Mouse (Mus musculus): ENCODE data around the gene Madcam1. TPM values are rescaled to one million over a fixed set of nuclear protein-coding genes. Genes with fewer than 3 reads are reported as not detected.
A peak's percentile ranks its signal among the peaks of the same experiment; 100 is the strongest.

Gene Madcam1
- polyA plus RNA-seq, 1 experiment = 1.1 TPM

DNA sequence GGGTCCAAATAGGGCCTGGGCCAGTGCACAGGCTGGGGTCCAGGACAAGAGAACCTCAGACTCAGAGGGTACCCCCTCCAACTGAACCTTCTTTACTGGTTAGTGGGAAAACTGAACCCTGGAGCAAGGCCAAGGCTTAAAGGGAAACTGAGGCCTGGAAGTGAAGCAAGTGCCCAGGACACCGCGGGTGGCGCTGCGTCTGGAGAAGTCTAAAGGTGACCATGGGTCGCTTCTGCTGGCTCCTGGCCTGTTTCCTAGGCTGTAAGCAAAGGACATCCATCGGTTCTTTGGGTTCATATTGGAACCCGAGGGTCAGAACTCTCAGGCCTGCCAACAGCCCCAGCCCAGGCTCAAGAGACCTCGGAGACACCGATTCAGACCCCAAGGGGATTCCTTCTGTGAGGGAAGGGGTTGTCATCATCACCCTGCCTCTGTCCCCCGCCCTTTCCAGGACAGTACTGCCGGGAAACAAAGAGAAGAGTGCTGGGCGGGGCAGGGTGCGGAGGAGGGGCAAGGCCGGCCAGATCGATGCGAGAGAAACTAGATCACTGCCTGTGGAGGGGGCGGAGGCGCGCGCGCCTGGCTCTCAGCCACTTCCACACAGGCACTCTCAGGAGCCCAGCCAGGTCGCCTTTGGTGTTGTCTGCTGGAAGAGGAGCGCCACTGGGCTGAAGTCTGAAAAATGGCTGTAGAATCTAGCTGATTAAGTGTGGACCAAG is 25.7 kb upstream of the Madcam1 start:
- DNase-seq (ENCODE audit: low read depth) = peak; percentile 66

DNA sequence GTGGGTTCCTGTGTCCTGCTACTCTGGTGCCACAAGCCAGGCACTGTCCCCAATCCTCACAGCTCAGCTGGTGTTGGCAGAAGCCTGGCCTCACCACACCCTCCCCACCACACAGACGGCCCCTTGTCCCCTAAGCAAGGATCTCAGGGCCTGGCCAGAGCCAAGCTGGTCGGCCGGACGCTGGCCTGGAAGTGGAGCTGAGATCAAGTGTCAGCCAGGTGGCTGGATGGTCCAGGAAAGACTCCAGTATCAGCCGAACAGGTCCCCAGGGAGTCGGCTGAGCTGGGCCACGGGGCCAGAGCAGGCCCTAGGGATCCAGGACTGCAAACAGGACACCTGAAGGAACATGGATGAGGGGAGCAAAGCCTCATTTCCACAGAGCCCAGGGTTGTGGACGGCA is 18.6 kb upstream of the Madcam1 start, which contains the start of gene Odf3l2:
Gene Odf3l2, minus strand, starts transcription at position 28 of the 400 bp plus-strand sequence.
- DNase-seq (ENCODE audit: low read depth) = no peak
- TF ChIP-seq POLR2A (IDR thresholded peaks at IDR 0.05; ENCODE audit: borderline replicate concordance, extremely low read depth, insufficient read depth, insufficient read length, poor library complexity, severe bottlenecking) (no peak), CTCF (IDR thresholded peaks at IDR 0.05; ENCODE audit: borderline replicate concordance, extremely low read depth, insufficient read depth, insufficient read length) (no peak)

More for the DNA sequence above, 25.7 kb upstream of the Madcam1 start:
- TF ChIP-seq POLR2A (IDR thresholded peaks at IDR 0.05; ENCODE audit: borderline replicate concordance, extremely low read depth, insufficient read depth, insufficient read length, poor library complexity, severe bottlenecking) (no peak), CTCF (IDR thresholded peaks at IDR 0.05; ENCODE audit: borderline replicate concordance, extremely low read depth, insufficient read depth, insufficient read length) (no peak)

DNA sequence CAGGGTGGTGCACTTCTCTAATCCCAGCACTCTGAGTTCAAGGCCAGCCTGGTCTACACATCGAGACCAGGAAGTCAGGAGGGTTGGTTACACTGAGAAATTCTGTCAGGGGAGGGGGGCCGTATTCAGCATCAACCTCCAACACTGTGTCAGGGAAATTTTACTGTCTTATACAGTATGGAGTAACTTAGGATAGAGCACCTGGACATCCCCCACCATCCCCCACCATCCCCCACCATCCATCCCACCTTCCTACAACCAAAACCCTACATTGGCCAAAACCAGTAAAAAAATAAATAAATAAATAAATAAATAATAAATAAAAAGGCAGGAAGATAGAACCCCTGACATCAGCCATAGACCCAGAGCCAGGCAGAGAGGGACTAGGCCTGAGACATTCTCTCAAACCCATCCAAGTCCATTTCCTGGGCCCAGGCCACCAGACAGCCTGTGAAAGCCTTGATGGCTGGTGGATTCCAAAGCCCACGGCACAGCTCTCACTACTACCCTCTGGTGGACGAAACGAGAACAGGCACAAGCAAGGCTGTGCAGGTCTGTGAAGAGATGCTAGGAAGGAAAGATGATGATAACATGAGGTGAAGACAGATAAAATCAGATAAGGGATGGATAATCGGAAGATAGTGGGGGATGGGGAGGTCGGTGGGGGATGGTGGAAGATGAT is 15.1 kb upstream of the Madcam1 start:
- TF ChIP-seq CTCF (IDR thresholded peaks at IDR 0.05; ENCODE audit: borderline replicate concordance, extremely low read depth, insufficient read depth, insufficient read length) (peak; percentile 95), POLR2A (IDR thresholded peaks at IDR 0.05; ENCODE audit: borderline replicate concordance, extremely low read depth, insufficient read depth, insufficient read length, poor library complexity, severe bottlenecking) (no peak)
- DNase-seq (ENCODE audit: low read depth) = peak; percentile 83

DNA sequence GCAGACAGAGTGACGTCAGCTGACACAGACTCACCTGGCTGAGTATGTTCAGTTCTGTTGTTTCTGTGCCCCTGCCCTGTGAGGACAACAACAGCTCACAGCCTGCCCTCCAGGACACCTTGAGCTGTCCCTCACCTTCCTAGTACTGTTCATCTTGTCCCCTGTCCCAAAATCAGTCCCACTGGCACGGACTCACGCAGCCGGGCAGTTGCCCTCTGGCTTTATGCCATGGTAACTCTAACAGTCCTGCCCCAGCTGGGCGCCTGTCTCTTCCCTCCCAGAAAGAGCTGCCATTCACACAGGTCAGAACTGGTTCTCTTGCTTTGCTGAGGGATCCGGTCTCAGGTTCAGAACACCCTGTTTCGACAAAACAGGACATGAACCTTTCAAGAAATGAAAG is 11.6 kb upstream of the Madcam1 start:
- TF ChIP-seq POLR2A (IDR thresholded peaks at IDR 0.05; ENCODE audit: borderline replicate concordance, extremely low read depth, insufficient read depth, insufficient read length, poor library complexity, severe bottlenecking) = no peak
- no peak for DNase-seq (ENCODE audit: low read depth)

DNA sequence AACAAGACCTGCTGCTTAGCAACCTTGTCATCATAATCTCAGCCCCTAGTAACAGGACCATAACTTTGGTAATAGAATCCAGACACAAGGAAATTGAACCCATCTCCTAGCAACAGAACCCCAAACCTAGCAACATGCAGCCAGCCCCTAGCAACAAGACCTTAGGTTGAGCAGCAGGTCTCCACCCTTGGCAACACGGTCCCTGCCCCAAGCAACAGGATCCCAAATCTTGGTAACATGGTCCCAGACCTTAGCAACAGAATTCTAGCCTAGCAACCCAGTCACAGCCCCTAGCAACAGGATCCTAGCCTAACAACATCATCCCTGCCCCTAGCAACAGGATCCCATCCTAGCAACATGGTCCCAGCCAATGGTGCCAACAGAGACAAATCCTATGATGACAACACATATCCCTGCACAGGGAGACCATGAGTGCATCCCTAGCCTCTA is 9.4 kb upstream of the Madcam1 start:
- peak; percentile 90 for DNase-seq (ENCODE audit: low read depth)

DNA sequence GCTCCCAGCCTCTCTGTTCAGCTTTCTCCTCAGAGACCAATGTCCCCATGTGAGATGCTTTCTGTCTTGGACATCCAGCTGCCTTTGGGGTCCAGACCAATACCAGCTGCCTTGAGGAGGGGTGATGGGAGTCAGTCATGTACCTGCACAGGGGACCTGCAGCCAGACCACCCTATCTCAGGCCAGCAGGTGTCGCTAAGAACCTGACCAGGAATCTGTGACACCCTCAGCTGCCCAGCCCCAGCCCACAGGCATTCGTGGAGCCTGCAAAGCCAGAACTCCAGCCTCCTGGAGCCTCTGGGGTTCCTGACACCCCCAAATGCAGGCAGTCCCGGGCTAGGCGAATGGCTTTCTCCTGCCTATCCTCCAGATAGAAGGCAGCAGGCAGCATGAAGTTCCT is 5.5 kb upstream of the Madcam1 start:
- TF ChIP-seq POLR2A (IDR thresholded peaks at IDR 0.05; ENCODE audit: borderline replicate concordance, extremely low read depth, insufficient read depth, insufficient read length, poor library complexity, severe bottlenecking) (no peak), CTCF (IDR thresholded peaks at IDR 0.05; ENCODE audit: borderline replicate concordance, extremely low read depth, insufficient read depth, insufficient read length) (peak; percentile 40; the same call in 1 of the 2 replicates)
- DNase-seq (ENCODE audit: low read depth) = no peak

More for the DNA sequence above, 9.4 kb upstream of the Madcam1 start:
- no peak for TF ChIP-seq CTCF (IDR thresholded peaks at IDR 0.05; ENCODE audit: borderline replicate concordance, extremely low read depth, insufficient read depth, insufficient read length)

DNA sequence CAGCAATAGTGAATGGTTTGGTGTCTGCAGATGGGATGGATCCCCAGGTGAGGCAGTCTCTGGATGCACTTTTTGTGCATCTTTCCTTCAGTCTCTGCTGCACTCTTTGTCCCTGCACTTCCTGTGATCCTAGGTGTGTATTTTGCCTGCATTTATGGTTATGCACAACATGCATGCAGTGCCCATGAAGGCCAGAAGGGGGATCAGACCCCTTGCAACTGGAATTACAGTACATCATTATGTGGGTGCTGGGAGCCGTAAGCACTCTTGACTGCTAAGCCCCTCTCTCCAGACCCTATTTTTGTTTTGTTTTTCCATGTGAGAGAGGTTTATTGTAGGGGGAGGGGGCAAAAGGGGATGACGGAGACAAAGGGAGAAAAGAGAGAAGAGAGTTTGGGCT is 4.1 kb upstream of the Madcam1 start:
- no peak for DNase-seq (ENCODE audit: low read depth)
- TF ChIP-seq POLR2A (IDR thresholded peaks at IDR 0.05; ENCODE audit: borderline replicate concordance, extremely low read depth, insufficient read depth, insufficient read length, poor library complexity, severe bottlenecking) (no peak), CTCF (IDR thresholded peaks at IDR 0.05; ENCODE audit: borderline replicate concordance, extremely low read depth, insufficient read depth, insufficient read length) (peak; percentile 51; the same call in 1 of the 2 replicates)

DNA sequence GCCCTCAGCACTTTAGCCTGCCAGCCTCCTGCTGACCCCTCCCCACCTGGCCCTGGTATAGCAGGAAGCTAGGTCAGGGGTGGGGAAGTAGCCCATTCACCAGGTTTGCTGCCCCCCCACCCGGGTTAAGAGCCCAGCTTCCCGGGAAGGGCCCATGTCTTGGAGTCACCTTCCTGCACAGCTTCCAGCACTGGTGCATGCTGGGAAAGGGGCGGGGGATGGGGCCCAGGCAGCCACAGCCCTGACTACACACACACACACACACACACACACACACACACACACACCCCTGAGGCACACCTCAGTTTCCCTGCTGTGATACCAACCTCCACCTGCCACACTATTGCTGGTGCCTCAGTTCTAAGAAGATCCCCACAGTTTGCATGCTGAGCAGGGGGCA is 2.5 kb upstream of the Madcam1 start:
- TF ChIP-seq POLR2A (IDR thresholded peaks at IDR 0.05; ENCODE audit: borderline replicate concordance, extremely low read depth, insufficient read depth, insufficient read length, poor library complexity, severe bottlenecking) = no peak
- TF ChIP-seq CTCF (IDR thresholded peaks at IDR 0.05; ENCODE audit: borderline replicate concordance, extremely low read depth, insufficient read depth, insufficient read length) = no peak
- no peak for DNase-seq (ENCODE audit: low read depth)

DNA sequence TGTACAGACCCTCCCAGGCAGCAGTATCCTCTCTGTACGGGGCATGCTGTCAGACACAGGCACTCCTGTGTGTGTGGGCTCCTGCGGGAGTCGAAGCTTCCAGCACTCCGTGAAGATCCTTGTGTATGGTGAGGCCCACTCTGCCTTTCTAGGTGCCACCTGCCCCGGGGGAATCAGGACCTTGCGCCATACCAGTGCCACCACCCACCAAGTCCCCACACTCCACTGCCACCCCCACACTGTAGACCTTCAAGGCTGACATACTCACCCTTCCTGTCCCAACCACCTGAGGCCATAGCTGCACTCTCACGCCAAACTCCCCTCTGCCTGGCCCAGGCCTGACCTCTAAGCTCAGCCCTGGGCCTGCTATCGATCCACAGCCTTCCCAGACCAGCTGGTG is 692 bp downstream of the Madcam1 start:
- TF ChIP-seq CTCF (IDR thresholded peaks at IDR 0.05; ENCODE audit: borderline replicate concordance, extremely low read depth, insufficient read depth, insufficient read length) (no peak), POLR2A (IDR thresholded peaks at IDR 0.05; ENCODE audit: borderline replicate concordance, extremely low read depth, insufficient read depth, insufficient read length, poor library complexity, severe bottlenecking) (no peak)
- no peak for DNase-seq (ENCODE audit: low read depth)

DNA sequence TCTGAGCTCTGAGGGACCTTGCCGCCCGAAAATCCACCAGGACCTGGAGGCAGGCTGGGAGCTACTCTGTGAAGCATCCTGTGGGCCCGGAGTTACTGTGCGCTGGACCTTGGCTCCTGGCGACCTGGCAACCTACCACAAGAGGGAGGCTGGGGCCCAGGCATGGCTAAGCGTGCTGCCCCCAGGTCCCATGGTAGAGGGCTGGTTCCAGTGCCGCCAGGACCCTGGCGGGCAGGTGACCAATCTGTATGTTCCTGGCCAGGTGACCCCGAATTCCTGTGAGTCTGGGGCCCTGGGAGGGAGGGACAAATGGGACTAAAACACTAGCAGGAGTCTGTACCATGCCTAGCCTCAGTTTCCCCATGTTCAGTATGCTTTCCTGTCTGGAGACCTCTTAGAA is 2.1 kb downstream of the Madcam1 start:
- no peak for TF ChIP-seq CTCF (IDR thresholded peaks at IDR 0.05; ENCODE audit: borderline replicate concordance, extremely low read depth, insufficient read depth, insufficient read length)
- no peak for TF ChIP-seq POLR2A (IDR thresholded peaks at IDR 0.05; ENCODE audit: borderline replicate concordance, extremely low read depth, insufficient read depth, insufficient read length, poor library complexity, severe bottlenecking)
- no peak for DNase-seq (ENCODE audit: low read depth)

DNA sequence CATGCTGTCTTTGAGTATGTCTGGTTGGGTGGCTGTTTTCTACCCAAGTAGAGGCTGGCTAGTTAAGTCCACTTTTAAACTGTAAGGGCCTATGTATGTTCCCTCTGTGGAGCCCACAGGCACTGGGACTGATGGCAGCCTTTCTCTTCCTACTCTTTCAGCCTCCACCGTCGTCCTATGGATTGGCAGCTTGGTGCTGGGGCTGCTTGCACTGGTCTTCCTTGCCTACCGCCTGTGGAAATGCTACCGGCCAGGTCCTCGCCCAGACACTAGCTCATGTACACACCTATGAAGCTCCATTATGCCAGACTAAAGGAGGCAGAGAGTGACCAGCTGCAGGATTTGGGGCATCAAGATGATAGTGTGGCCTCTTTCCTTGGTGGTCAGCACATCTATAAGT is 3.7 kb downstream of the Madcam1 start:
- DNase-seq (ENCODE audit: low read depth) = no peak
- TF ChIP-seq CTCF (IDR thresholded peaks at IDR 0.05; ENCODE audit: borderline replicate concordance, extremely low read depth, insufficient read depth, insufficient read length) (no peak), POLR2A (IDR thresholded peaks at IDR 0.05; ENCODE audit: borderline replicate concordance, extremely low read depth, insufficient read depth, insufficient read length, poor library complexity, severe bottlenecking) (no peak)

Data from brain, embryonic 14.5 days (tissue).